Mouse (Mus musculus) midbrain, embryonic 10.5 days (tissue): ENCODE measurements at regions not wholly inside any gene's neighbourhood (a gene's known extent, or its start where the extent isn't known, plus 50 kb on each side); places are given as distances from the start of the nearest gene placed in this dataset.

ENCODE experiments used
- DNase-seq: peaks from one replicate; pipeline ENCODE4 v3.0.0-alpha.2; 2017; ENCODE audit warnings: low spot score
- H3K27ac ChIP-seq: fragments of 300-500 bp; sonication (generic); replicated peaks from 2 replicates; pipeline ENCODE4 v1.5.1; 2016; ENCODE audit warnings: mild to moderate bottlenecking
- H3K27me3 ChIP-seq: fragments of 300-500 bp; sonication (generic); 2 replicates; pipeline ENCODE4 v1.6.1; 2016; ENCODE audit warnings: low read depth, mild to moderate bottlenecking; ENCODE audit not compliant: poor library complexity, severe bottlenecking
- H3K36me3 ChIP-seq: fragments of 300-500 bp; sonication (generic); 2 replicates; pipeline ENCODE4 v1.6.1; 2016; ENCODE audit warnings: mild to moderate bottlenecking, moderate library complexity
- H3K4me1 ChIP-seq: fragments of 300-500 bp; sonication (generic); 2 replicates; pipeline ENCODE4 v1.6.1; 2016
- H3K4me3 ChIP-seq: fragments of 300-500 bp; sonication (generic); 2 replicates; pipeline ENCODE4 v1.5.1; 2016; ENCODE audit warnings: mild to moderate bottlenecking, moderate library complexity
- H3K9me3 ChIP-seq: fragments of 300-500 bp; sonication (generic); replicated peaks from 2 replicates; pipeline ENCODE4 v1.6.1; 2016; ENCODE audit warnings: mild to moderate bottlenecking
- WGBS: fragments of 180-500 bp; shearing (Covaris S2); methylation state at CpG from one replicate; pipeline ENCODE4 v1.1.7; 2016; 5-methylcytosine and 5-hydroxymethylcytosine counted together

DNA sequence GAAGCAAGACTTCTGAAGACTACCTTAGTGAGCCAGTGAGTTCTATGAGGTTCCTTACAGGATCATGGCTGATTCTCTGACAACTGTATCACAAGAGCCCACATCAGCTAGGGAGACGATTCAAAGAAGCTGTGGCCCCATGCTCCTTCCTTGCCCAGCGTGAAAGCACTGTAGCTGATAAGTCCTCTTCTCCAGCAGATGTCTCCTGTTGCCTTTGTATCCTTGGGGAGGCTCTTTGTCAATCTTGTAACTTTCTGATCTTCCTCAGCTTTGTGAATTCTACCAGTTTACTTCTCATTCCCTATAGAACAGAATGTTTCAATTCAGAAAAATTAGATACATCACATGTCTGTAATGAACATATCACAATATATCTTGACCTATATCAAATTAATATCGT is 584.0 kb upstream of the Tbl1xr1 start:
- H3K27me3 ChIP-seq = no peaks in the 10 kb centered on the region
- H3K9me3 ChIP-seq = no peaks in the 10 kb centered on the region
- WGBS = 74% methylated on average over 3 of the region's 3 CpGs
- no peaks in the 10 kb centered on the region for H3K36me3 ChIP-seq
- peaks cover 13% of the 10 kb centered on the region for H3K4me1 ChIP-seq
- DNase-seq = no peak
- H3K27ac ChIP-seq = no peak overlapping the region
- H3K4me3 ChIP-seq = no peak overlapping the region

DNA sequence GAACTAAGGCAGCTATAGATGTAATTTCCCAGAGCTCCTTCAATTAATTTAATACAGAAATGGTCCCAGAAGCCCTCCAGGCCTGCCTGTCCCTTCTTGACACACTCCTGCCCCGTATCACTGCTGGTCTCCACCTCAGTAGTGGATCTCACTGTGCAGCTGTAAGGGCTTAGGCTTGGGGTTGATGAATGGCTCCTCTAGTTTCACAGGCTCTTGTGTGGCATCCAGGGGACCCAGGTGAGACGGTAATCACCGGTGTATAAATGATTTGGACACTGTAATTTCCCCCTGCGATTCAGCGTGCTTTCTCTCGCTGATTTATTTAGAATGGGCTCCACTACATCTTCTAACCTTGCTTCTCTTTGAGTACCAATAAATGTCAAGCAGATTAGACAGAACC is 583.1 kb upstream of the Tbl1xr1 start:
- Histone ChIP-seq H3K27ac (no peak overlapping the region), H3K4me1 (peaks cover 13% of the 10 kb centered on the region), H3K9me3 (no peaks in the 10 kb centered on the region), H3K36me3 (no peaks in the 10 kb centered on the region), H3K27me3 (no peaks in the 10 kb centered on the region), H3K4me3 (no peak overlapping the region)
- 96% methylated on average over 6 of the region's 6 CpGs for WGBS
- no peak for DNase-seq

DNA sequence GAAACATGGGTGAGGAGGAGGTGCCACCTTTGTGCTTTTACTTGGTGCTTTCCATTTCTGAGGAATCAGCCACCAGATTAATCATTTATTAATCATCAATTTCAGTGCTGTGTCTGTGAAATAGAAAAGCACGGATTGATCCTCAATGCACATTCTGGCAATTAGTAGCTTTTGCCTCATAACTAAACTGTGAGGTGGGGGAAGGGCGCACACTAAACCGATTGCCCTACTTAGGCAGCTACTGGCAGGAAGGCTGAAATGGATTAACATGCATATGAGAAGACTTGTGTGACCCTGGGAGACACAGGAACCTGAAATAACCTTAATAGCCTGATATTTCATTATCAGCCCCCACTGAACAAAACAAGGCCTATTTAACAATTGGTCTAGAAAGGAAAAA is 581.5 kb upstream of the Tbl1xr1 start:
- Histone ChIP-seq H3K4me3 (no peak overlapping the region), H3K4me1 (peaks cover 13% of the 10 kb centered on the region), H3K9me3 (no peaks in the 10 kb centered on the region), H3K27me3 (no peaks in the 10 kb centered on the region), H3K36me3 (no peaks in the 10 kb centered on the region), H3K27ac (no peak overlapping the region)
- 63% methylated on average over 3 of the region's 3 CpGs for WGBS
- no peak for DNase-seq

DNA sequence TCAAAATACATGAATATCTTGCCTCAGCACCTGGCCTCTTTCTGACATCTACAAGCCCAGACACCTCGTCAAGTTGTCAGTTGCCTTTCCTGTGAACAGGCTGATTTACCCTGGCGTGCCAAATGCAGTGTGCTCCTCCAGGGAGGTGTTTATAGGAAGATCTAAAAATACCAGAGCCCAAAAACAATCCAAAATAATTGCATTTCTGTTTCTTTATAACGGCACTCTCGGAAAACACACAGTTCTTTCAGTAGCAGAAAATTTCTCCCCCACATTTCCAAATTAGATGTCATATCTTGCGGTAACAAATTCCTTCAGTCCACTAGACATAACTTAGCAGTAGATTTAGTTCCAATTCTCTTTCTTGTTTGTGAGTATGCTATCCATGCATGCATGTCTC is 580.8 kb upstream of the Tbl1xr1 start:
- Histone ChIP-seq H3K4me1 (peaks cover 13% of the 10 kb centered on the region), H3K27me3 (no peaks in the 10 kb centered on the region), H3K4me3 (no peak overlapping the region), H3K9me3 (no peaks in the 10 kb centered on the region), H3K27ac (peak overlapping the region; percentile 49), H3K36me3 (no peaks in the 10 kb centered on the region)
- 81% methylated on average over 5 of the region's 5 CpGs for WGBS
- no peak for DNase-seq

DNA sequence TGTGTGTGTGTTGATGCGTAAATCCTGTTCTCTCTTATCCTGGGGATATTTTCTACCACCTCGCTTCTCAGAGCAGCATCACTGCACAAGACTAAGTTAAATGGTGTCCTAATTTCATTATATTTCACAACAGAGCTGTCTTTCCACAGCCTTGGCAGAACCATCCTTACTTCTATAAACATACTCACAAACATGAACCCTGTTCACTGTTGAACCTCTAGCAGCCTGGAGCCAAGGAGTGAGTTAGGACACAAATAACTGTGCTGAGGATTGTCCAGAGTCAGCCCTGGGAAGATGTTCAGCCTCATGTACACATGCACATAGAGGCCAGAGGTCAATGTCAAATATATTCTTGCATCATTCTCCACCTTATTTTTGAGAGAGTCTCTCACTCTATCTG is 580.3 kb upstream of the Tbl1xr1 start:
- Histone ChIP-seq H3K27me3 (no peaks in the 10 kb centered on the region), H3K9me3 (no peaks in the 10 kb centered on the region), H3K36me3 (no peaks in the 10 kb centered on the region), H3K4me3 (no peak overlapping the region), H3K27ac (no peak overlapping the region), H3K4me1 (peaks cover 13% of the 10 kb centered on the region)
- DNase-seq = no peak
- 89% methylated on average over 2 of the region's 2 CpGs for WGBS

DNA sequence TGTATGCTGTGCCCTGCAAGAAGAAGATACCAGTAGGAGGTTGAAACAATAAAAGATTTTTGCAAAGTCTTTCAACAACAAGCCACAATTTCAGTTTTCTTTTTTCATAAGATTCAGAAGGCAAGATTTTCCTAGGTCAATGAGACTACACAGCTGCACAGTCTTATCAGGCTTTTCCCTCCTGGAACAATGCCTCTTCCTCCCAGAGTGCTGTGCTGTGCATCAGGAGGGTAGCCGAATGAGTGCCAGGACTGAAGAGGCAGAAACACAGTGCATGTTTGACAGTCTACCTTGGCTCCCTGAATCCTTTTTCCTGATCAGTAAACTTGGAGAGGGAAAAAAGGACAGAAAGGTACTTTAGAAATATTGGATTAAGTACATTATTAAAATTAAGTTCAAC is 579.4 kb upstream of the Tbl1xr1 start:
- Histone ChIP-seq H3K4me3 (no peak overlapping the region), H3K9me3 (no peaks in the 10 kb centered on the region), H3K4me1 (peaks cover 13% of the 10 kb centered on the region), H3K27ac (no peak overlapping the region), H3K27me3 (no peaks in the 10 kb centered on the region), H3K36me3 (no peaks in the 10 kb centered on the region)
- no peak for DNase-seq
- WGBS = 84% methylated on average over 1 of the region's 1 CpGs

DNA sequence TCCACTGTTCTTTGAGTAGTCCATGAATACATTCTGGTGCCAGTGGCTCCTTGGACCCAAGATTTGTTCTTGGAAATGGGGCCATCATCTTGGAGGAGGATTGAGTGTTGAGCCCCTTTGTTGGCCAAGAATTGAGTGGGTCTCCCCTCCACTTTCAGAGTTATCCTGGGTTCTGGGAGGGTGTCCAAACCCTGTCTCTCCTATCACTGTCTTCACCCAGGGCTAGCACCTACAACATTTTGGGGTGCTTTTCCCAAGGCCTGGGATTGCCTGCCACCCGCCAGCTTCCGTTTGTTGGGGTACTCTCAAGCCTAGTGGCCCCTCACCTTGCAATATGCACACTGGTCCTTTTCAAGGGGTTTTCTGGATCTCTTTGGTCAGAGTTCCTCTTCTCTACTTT is 568.8 kb upstream of the Tbl1xr1 start:
- Histone ChIP-seq H3K4me3 (no peak overlapping the region), H3K27ac (no peak overlapping the region), H3K36me3 (0 out of 2 replicates have a peak, but pooled peaks cover 2% of the 10 kb centered on the region), H3K9me3 (peaks cover 27% of the 10 kb centered on the region), H3K27me3 (no peaks in the 10 kb centered on the region), H3K4me1 (no peaks in the 10 kb centered on the region)
- WGBS = 91% methylated on average over 2 of the region's 2 CpGs
- DNase-seq = no peak

DNA sequence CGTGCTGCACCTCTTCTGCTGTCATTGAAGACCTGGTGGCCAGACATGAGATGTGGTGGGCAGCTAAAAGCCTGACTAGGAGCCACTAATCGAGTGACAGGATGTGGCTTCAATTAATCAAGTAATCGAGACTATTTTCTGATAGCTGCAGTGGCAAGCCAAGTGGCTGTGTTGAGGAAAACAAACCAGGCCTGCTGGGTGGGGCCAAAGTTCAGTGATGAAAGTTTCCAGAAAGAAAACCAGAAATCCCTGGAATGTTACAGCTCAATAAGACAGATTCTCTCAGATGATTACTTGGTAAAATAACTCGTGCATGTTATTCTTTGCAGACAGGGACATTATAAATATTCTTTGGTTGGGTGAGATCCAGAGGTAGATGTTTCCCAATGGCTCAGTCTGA is 564.4 kb upstream of the Tbl1xr1 start:
- Histone ChIP-seq H3K4me3 (no peak overlapping the region), H3K27me3 (no peaks in the 10 kb centered on the region), H3K9me3 (peaks cover 27% of the 10 kb centered on the region), H3K4me1 (no peaks in the 10 kb centered on the region), H3K27ac (no peak overlapping the region), H3K36me3 (0 out of 2 replicates have a peak, but pooled peaks cover 2% of the 10 kb centered on the region)
- no peak for DNase-seq
- WGBS = 87% methylated on average over 4 of the region's 4 CpGs

DNA sequence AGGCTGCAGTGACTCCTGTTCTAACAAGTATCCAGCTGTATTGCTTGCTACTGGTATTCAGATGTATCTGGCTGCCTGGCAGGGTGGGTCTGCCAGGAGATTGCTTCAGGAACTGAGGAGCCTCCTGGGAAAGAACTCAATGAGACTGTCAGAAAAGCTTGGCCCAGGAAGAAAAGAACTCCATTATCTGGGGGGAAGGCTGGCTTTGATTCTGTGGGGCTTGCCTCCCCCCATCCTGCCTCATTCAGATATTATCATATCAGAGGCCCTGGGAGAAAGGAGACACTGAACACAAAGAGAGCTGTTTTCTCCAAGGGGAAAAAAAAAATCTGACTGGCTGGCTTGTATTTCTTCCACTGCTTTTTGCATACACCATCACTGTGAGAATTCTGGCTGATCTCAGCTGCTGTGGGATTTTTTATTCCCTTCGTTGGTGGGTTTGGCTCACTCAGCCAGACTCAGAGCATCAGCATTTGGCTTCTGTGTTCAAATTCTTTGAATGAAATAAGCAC is 552.0 kb upstream of the Tbl1xr1 start:
- H3K9me3 ChIP-seq = peaks cover 9% of the 10 kb centered on the region; the same call in 1 of the 2 replicates
- peaks cover 11% of the 10 kb centered on the region for H3K4me1 ChIP-seq
- no peaks in the 10 kb centered on the region for H3K36me3 ChIP-seq
- DNase-seq = no peak
- no peaks in the 10 kb centered on the region for H3K27me3 ChIP-seq
- H3K27ac ChIP-seq = peak overlapping the region; percentile 57
- 49% methylated on average over 1 of the region's 1 CpGs for WGBS
- H3K4me3 ChIP-seq = no peak overlapping the region

DNA sequence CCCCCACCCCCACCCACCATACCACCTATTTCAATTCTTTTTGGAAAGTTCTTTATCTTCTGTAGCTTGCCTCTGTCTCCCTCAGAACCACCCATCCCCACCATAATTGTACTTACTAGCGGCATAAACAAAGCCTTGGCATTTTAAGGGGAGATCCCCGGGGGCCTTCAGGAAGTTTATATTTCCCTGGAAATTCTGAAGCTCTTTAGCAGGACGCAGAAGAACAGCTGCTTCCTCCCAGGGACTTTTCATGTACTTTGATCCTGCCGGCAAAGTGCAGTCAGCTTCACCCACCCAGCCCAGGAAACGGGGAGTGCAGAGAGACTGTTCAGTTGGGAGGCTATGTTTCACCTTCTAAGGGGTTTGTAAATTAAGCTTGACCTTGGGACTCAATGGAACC is 545.6 kb upstream of the Tbl1xr1 start:
- Histone ChIP-seq H3K27ac (no peak overlapping the region), H3K4me3 (no peak overlapping the region), H3K4me1 (no peaks in the 10 kb centered on the region), H3K9me3 (no peaks in the 10 kb centered on the region), H3K27me3 (no peaks in the 10 kb centered on the region), H3K36me3 (no peaks in the 10 kb centered on the region)
- WGBS = 66% methylated on average over 5 of the region's 5 CpGs
- DNase-seq = no peak

DNA sequence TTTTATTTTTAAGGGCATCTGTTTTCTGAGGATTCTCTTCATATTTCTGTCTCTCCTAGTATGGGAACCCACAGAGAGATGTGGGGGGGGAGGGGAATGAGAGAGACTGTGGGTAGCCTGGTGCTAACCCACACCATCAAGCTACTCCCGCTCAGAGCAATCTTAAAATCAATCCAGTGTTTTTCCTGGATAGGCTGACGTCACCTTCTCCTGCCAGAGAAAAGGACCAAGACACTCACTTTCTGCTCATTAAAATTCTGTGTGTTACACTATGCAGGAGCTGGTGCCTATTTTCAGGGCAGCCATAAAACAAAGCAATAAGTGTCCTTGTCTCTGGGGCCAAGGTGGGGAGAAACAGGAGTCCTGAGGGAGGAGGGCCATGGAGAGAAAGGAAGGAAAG is 537.3 kb upstream of the Tbl1xr1 start:
- DNase-seq = no peak
- H3K27ac ChIP-seq = no peak overlapping the region
- H3K36me3 ChIP-seq = no peaks in the 10 kb centered on the region
- no peaks in the 10 kb centered on the region for H3K9me3 ChIP-seq
- no peak overlapping the region for H3K4me3 ChIP-seq
- H3K4me1 ChIP-seq = no peaks in the 10 kb centered on the region
- WGBS = 77% methylated on average over 2 of the region's 2 CpGs
- H3K27me3 ChIP-seq = no peaks in the 10 kb centered on the region

DNA sequence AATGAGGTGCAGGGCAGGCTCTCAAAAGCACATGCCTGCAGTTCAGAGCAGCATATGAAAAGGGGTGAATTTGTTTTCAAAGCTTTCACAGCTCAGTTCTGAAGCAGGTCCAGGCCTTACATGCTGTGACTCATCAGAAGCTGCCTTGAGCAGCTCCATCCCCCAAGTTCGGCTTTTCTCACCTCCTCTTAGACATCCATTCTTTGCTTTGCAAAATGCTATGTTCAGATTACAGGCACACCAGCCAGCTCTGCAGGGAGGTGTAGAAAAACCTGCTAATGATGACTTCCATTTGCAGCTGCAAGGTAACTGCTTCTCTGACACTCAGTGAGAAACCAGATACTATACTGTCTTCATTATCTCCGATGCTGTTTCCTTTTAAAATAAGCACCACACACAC is 532.0 kb upstream of the Tbl1xr1 start:
- DNase-seq = no peak
- H3K27ac ChIP-seq = no peak overlapping the region
- H3K9me3 ChIP-seq = no peaks in the 10 kb centered on the region

DNA sequence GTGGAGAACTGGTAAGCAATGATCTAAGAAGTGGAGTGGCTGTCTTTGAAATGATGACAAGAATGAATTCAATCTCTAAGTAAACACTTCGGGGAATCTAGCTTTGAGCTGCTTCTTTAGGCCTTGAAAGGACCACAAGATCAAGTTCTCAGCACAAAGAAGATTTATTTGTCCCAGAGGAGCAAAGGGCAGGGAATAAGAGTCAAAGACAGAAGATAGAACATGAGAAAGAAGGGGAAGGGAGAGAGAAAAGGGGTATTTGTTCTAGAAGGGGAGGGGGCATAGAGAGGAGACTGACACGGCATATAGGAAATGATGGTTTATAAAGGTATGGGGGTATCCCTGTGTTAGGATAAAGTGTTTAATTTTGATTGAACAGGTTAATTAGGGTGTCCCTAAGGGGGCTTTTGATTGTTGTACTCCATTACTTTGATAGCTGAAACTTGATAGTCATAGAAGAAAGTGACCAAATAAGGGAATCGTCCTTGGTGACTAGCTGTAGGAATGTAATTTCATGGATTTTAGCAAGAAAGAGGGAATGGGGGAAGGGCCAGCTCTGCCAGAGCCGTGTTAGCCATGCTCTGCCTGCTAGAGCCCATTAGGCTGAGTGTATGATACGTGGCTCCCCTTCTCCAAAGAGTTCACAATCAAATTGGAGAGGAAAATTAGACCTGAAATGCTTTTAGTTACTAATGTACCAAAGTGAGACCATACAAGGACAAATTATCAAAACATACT is 531.1 kb upstream of the Tbl1xr1 start:
- Histone ChIP-seq H3K27me3 (no peaks in the 10 kb centered on the region), H3K4me3 (no peak overlapping the region), H3K36me3 (no peaks in the 10 kb centered on the region), H3K27ac (peak overlapping the region; percentile 52; the same call in 1 of the 2 replicates), H3K9me3 (no peaks in the 10 kb centered on the region), H3K4me1 (peaks cover 29% of the 10 kb centered on the region)
- DNase-seq = no peak
- WGBS = 56% methylated on average over 5 of the region's 5 CpGs

More for the DNA sequence above, 532.0 kb upstream of the Tbl1xr1 start:
- Histone ChIP-seq H3K4me3 (no peak overlapping the region), H3K27me3 (no peaks in the 10 kb centered on the region), H3K4me1 (peaks cover 23% of the 10 kb centered on the region), H3K36me3 (no peaks in the 10 kb centered on the region)
- whole genome bisulfite sequencing = 65% methylated on average over 2 of the region's 2 CpGs
